Mouse (Mus musculus) intestine, embryonic 14.5 days (tissue): ENCODE data around the gene Krt82. TPM values are rescaled to one million over a fixed set of nuclear protein-coding genes. Genes with fewer than 3 reads are reported as not detected.
"Not testable (repeated sequence)": the region's sequence is repeated elsewhere in the genome, so short reads cannot be mapped to it uniquely, and the experiment has no call there.

Experiments used
- ATAC-seq: fragments of 200-750 bp; cut with Nextera tagmentation; replicated peaks from 2 replicates; pipeline ENCODE4 v1.8.0; 2017; ENCODE audit warnings: low read depth, moderate number of reproducible peaks, moderate TSS enrichment, moderate library complexity; ENCODE audit not compliant: low FRiP score, low TSS enrichment
- DNase-seq: peaks from one replicate; pipeline ENCODE4 v3.0.0-alpha.2; 2018; ENCODE audit warnings: low spot score
- H3K27ac ChIP-seq: fragments of 300-500 bp; sonication (generic); 2 replicates; pipeline ENCODE4 v1.5.1; 2014; ENCODE audit warnings: low read depth, mild to moderate bottlenecking, control low read depth
- H3K27me3 ChIP-seq: fragments of 300-500 bp; sonication (generic); replicated peaks from 2 replicates; pipeline ENCODE4 v1.6.1; 2014; ENCODE audit warnings: low read length, control low read depth; ENCODE audit not compliant: control insufficient read depth, insufficient read depth
- H3K36me3 ChIP-seq: fragments of 300-500 bp; sonication (generic); 2 replicates; pipeline ENCODE4 v1.6.1; 2014; ENCODE audit warnings: low read length, control low read depth; ENCODE audit not compliant: control insufficient read depth, insufficient read depth
- H3K4me1 ChIP-seq: fragments of 300-500 bp; sonication (generic); replicated peaks from 2 replicates; pipeline ENCODE4 v1.6.1; 2014; ENCODE audit warnings: low read length, control low read depth, mixed read lengths; ENCODE audit not compliant: control insufficient read depth, insufficient read depth
- H3K4me2 ChIP-seq: fragments of 300-500 bp; sonication (generic); 2 replicates; pipeline ENCODE4 v1.6.1; 2014; ENCODE audit warnings: low read length
- H3K4me3 ChIP-seq: fragments of 300-500 bp; sonication (generic); 2 replicates; pipeline ENCODE4 v1.5.1; 2014; ENCODE audit warnings: low read depth, low read length, control low read depth, mixed read lengths
- H3K9ac ChIP-seq: fragments of 300-500 bp; sonication (generic); 2 replicates; pipeline ENCODE4 v1.6.1; 2014; ENCODE audit warnings: mild to moderate bottlenecking, low read length
- H3K9me3 ChIP-seq: fragments of 300-500 bp; sonication (generic); 2 replicates; pipeline ENCODE4 v1.6.1; 2016; ENCODE audit warnings: low read length, control low read depth; ENCODE audit not compliant: control insufficient read depth
- WGBS: fragments of 180-500 bp; shearing (Covaris S2); extraction: QIAGEN DNeasy Blood & Tissue Kit; methylation state at CpG from one replicate; pipeline ENCODE4 v1.1.7; 2014; 5-methylcytosine and 5-hydroxymethylcytosine counted together
- polyA plus RNA-seq: library from polyadenylated mRNA; unstranded; fragments of >200 nt; fragmentation: Nextera tagmentation; extraction: Ambion mirVana; gene quantifications from 2 replicates; pipeline ENCODE4 v1.2.1, GENCODE M21; 2014

Krt82 gene
- polyA plus RNA-seq, 1 experiment from 2014 or later, result not detected

GRCm38 (mm10) chr15:101536054-101536850 lies 14.2 kb downstream of the Krt82 start:
- no peak overlapping the region for H3K9ac ChIP-seq
- no peak overlapping the region for H3K27ac ChIP-seq
- H3K36me3 ChIP-seq, result no peaks in the 10 kb centered on the region
- ATAC-seq (no peak), DNase-seq (no peak)
- no peak overlapping the region for H3K4me3 ChIP-seq
- H3K4me1 ChIP-seq, result no peaks in the 10 kb centered on the region
- 58% methylated on average over 9 of the region's 9 CpGs for WGBS
- no peaks in the 10 kb centered on the region for H3K9me3 ChIP-seq
- no peak overlapping the region for H3K4me2 ChIP-seq
- no peaks in the 10 kb centered on the region for H3K27me3 ChIP-seq

- Histone ChIP-seq H3K4me2 (no peak within 1 kb of the TSS), H3K9ac (no peak within 1 kb of the TSS), H3K4me3 (no peak within 1 kb of the TSS), H3K27ac (no peak within 1 kb of the TSS), H3K27me3 (no peaks in the 10 kb centered on the region), H3K9me3 (no peaks in the 10 kb centered on the region), H3K36me3 (no peaks in the 10 kb centered on the region), H3K4me1 (no peaks in the 10 kb centered on the region)
- ATAC-seq, result no peak
- DNase-seq, result no peak
- 77% methylated on average over 7 of the region's 7 CpGs for WGBS
These were observed 17.7 kb downstream of the Krt82 start, which contains the start of gene Krt84 for GRCm38 (mm10) chr15:101532720-101533119. Gene Krt84, minus strand, starts transcription at chr15:101532820.

- Histone ChIP-seq H3K36me3 (no peaks in the 10 kb centered on the region), H3K27ac (no peak overlapping the region), H3K9ac (no peak overlapping the region), H3K4me2 (no peak overlapping the region), H3K27me3 (peaks cover 4% of the 10 kb centered on the region; the same call in 1 of the 2 replicates), H3K4me3 (no peak overlapping the region), H3K9me3 (no peaks in the 10 kb centered on the region), H3K4me1 (no peaks in the 10 kb centered on the region)
- no peak for ATAC-seq
- 73% methylated on average over 4 of the region's 4 CpGs for WGBS
- DNase-seq, result no peak
These were observed 27.8 kb downstream of the Krt82 start for GRCm38 (mm10) chr15:101522556-101523232.

- Histone ChIP-seq H3K4me1 (no peaks in the 10 kb centered on the region), H3K4me3 (no peak overlapping the region), H3K4me2 (no peak overlapping the region), H3K27me3 (peaks cover 4% of the 10 kb centered on the region; the same call in 1 of the 2 replicates), H3K27ac (no peak overlapping the region), H3K36me3 (no peaks in the 10 kb centered on the region), H3K9ac (no peak overlapping the region), H3K9me3 (no peaks in the 10 kb centered on the region)
- 9% methylated on average over 2 of the region's 2 CpGs for WGBS
- no peak for ATAC-seq
- DNase-seq, result peak; percentile 84
These were observed 30.7 kb downstream of the Krt82 start for GRCm38 (mm10) chr15:101519792-101520191.

GRCm38 (mm10) chr15:101517161-101517560 lies 33.3 kb downstream of the Krt82 start, which contains the start of gene Gm49425:
Gene Gm49425, minus strand, starts transcription at chr15:101517261.
- H3K4me1 ChIP-seq, H3K9ac ChIP-seq, H3K9me3 ChIP-seq, ATAC-seq, H3K4me2 ChIP-seq, H3K27me3 ChIP-seq, DNase-seq, H3K27ac ChIP-seq, H3K36me3 ChIP-seq, H3K4me3 ChIP-seq: not testable (repeated sequence)
- 71% methylated on average over 2 of the region's 2 CpGs for WGBS

- DNase-seq, result no peak
- Histone ChIP-seq H3K4me2 (no peak overlapping the region), H3K4me3 (no peak overlapping the region), H3K9me3 (no peaks in the 10 kb centered on the region), H3K27me3 (no peaks in the 10 kb centered on the region), H3K9ac (no peak overlapping the region), H3K4me1 (no peaks in the 10 kb centered on the region; the same call in 1 of the 2 replicates), H3K27ac (no peak overlapping the region), H3K36me3 (no peaks in the 10 kb centered on the region)
- 45% methylated on average over 9 of the region's 9 CpGs for WGBS
- no peak for ATAC-seq
These were observed 42.2 kb downstream of the Krt82 start for GRCm38 (mm10) chr15:101508247-101508646.

GRCm38 (mm10) chr15:101506896-101507758 lies 43.3 kb downstream of the Krt82 start:
- H3K27me3 ChIP-seq, result no peaks in the 10 kb centered on the region
- H3K4me3 ChIP-seq, result no peak overlapping the region
- H3K4me2 ChIP-seq, result no peak overlapping the region
- ATAC-seq (no peak), DNase-seq (no peak)
- H3K4me1 ChIP-seq, result no peaks in the 10 kb centered on the region; the same call in 1 of the 2 replicates
- 49% methylated on average over 14 of the region's 14 CpGs for WGBS
- H3K9me3 ChIP-seq, result no peaks in the 10 kb centered on the region
- H3K36me3 ChIP-seq, result no peaks in the 10 kb centered on the region
- no peak overlapping the region for H3K27ac ChIP-seq
- no peak overlapping the region for H3K9ac ChIP-seq

- 83% methylated on average over 2 of the region's 2 CpGs for WGBS
- Histone ChIP-seq H3K36me3 (no peaks in the 10 kb centered on the region), H3K9ac (no peak overlapping the region), H3K4me3 (no peak overlapping the region), H3K9me3 (no peaks in the 10 kb centered on the region), H3K27me3 (no peaks in the 10 kb centered on the region), H3K4me1 (peaks cover 13% of the 10 kb centered on the region; the same call in 1 of the 2 replicates), H3K4me2 (no peak overlapping the region), H3K27ac (no peak overlapping the region)
- ATAC-seq (0 out of 2 replicates have a peak, but pooled peaks have one; percentile 19), DNase-seq (no peak)
These were observed 53.3 kb downstream of the Krt82 start for GRCm38 (mm10) chr15:101497181-101497580.
